Mouse (Mus musculus) gastrocnemius, postnatal 14 days (tissue): ENCODE measurements around the gene Bri3. TPM values are rescaled to one million over a fixed set of nuclear protein-coding genes. Genes with fewer than 3 reads are reported as not detected.

ENCODE experiments used
- DNase-seq: peaks from one replicate; pipeline ENCODE4 v3.0.0; 2021; ENCODE audit warnings: mixed read lengths
- intact Hi-C: fragments of 180-260 bp; cut with DNase I; formaldehyde crosslinking; loops from one replicate; pipeline ENCODE4 v1.15.1; 2025; ENCODE audit warnings: low total_unique reads
- total RNA-seq, 2 experiments: library from RNA; stranded (reverse); gene quantifications; 2 replicates each; pipeline ENCODE4 v1.2.3; 2021

The Bri3 gene
- total RNA-seq, 2 experiments from 2014 or later = 39.1 to 39.7 TPM

- DNase-seq = peak; percentile 23
Measured at GRCm38 (mm10) chr5:144387851-144388250, 143.6 kb downstream of the Bri3 start.

GRCm38 (mm10) chr5:144394142-144394541 is 149.9 kb downstream of the Bri3 start:
- DNase-seq = no peak
- intact Hi-C loops = no loop called here

More at GRCm38 (mm10) chr5:144387851-144388250, 143.6 kb downstream of the Bri3 start:
- intact Hi-C loops = no loop called here

- intact Hi-C loops = no loop called here
- no peak for DNase-seq
Measured at GRCm38 (mm10) chr5:144397566-144397965, 153.3 kb downstream of the Bri3 start.

GRCm38 (mm10) chr5:144400821-144401220 is 156.6 kb downstream of the Bri3 start:
- intact Hi-C loops = no loop called here
- DNase-seq = no peak

- intact Hi-C loops = no loop called here
Measured at GRCm38 (mm10) chr5:144406256-144406655, 162.0 kb downstream of the Bri3 start.

GRCm38 (mm10) chr5:144410666-144411065 is 166.4 kb downstream of the Bri3 start:
- intact Hi-C loops = no loop called here
- DNase-seq = no peak

More at GRCm38 (mm10) chr5:144406256-144406655, 162.0 kb downstream of the Bri3 start:
- DNase-seq = no peak

- peak; percentile 11 for DNase-seq
- intact Hi-C loops = no loop called here
Measured at GRCm38 (mm10) chr5:144411702-144412101, 167.5 kb downstream of the Bri3 start.

- no peak for DNase-seq
Measured at GRCm38 (mm10) chr5:144412781-144413180, 168.5 kb downstream of the Bri3 start.

GRCm38 (mm10) chr5:144418456-144418855 is 174.2 kb downstream of the Bri3 start:
- intact Hi-C loops = no loop called here
- no peak for DNase-seq

More at GRCm38 (mm10) chr5:144412781-144413180, 168.5 kb downstream of the Bri3 start:
- intact Hi-C loops = no loop called here

- DNase-seq = no peak
- intact Hi-C loops = no loop called here
Measured at GRCm38 (mm10) chr5:144420001-144420400, 175.8 kb downstream of the Bri3 start.

GRCm38 (mm10) chr5:144426697-144427096 is 182.5 kb downstream of the Bri3 start:
- intact Hi-C loops = no loop called here
- no peak for DNase-seq

- DNase-seq = no peak
- intact Hi-C loops = no loop called here
Measured at GRCm38 (mm10) chr5:144427861-144428260, 183.6 kb downstream of the Bri3 start.

GRCm38 (mm10) chr5:144431481-144431880 is 187.2 kb downstream of the Bri3 start:
- DNase-seq = no peak
- intact Hi-C loops = no loop called here

GRCm38 (mm10) chr5:144439286-144440040 is 195.2 kb downstream of the Bri3 start:
- intact Hi-C loops = no loop called here
- DNase-seq = no peak

- intact Hi-C loops = no loop called here
- DNase-seq = no peak
Measured at GRCm38 (mm10) chr5:144441831-144442271, 197.6 kb downstream of the Bri3 start.

GRCm38 (mm10) chr5:144446475-144447225 is 202.4 kb downstream of the Bri3 start:
- DNase-seq = no peak
- intact Hi-C loops = no loop called here

GRCm38 (mm10) chr5:144447226-144447616 is 203.0 kb downstream of the Bri3 start:
- no peak for DNase-seq
- intact Hi-C loops = no loop called here

GRCm38 (mm10) chr5:144447975-144448374 is 203.7 kb downstream of the Bri3 start:
- intact Hi-C loops = no loop called here
- no peak for DNase-seq

- no peak for DNase-seq
- intact Hi-C loops = no loop called here
Measured at GRCm38 (mm10) chr5:144452776-144453455, 208.7 kb downstream of the Bri3 start.

- DNase-seq = no peak
- intact Hi-C loops = no loop called here
Measured at GRCm38 (mm10) chr5:144457623-144458287, 213.5 kb downstream of the Bri3 start.
